Mouse (Mus musculus) mouse trophoblast stem cell (cell line): ENCODE data around the gene Dpp6.

Experiments used
- in situ Hi-C, 2 experiments: fragments of 300-500 bp; cut with MseI, MboI; formaldehyde crosslinking; loops; 2 replicates in 1 of 2; 3 replicates in 1 of 2; pipeline ENCODE4 v1.15.1; 2025

The Dpp6 gene

DNA sequence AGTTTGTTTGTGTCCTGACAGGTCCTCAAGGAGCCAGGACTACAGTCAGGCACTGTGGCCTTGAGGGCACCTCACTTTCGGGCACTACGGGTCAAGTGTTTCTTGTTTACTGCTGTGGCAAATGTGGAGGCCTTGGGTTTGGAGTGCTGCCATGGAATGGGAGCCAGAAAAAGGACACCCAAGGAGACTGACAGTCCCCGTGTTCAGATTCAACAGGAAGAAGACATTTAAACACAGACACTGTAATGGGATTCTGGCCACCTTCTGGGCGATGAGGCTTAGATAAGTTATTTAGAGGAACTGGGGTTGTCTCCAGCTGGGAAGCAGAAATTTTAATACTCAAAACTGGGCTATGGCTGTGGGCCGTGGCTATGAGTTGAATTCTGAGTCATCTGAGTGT is 913.7 kb downstream of the Dpp6 start:
- in situ Hi-C loops, result no loop called here

DNA sequence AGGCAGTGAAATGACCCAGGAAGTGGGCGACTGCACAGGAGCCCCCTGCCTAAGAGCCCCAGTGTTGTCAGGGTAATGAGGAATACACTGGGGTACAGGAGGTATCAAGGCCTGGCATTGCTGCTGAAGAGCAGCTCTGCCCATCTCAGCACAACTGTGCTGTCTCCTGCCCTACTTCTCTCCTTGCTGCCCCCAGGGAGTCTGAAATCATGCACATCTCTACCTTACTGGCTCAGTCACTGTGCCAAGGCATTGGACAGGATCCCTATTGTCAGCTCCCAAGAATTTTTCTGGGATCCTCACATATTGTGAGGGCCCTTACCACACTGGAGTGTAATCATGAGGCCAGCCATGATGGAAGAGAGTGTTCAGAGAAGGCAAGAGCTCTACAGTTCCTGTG is 914.4 kb downstream of the Dpp6 start:
- in situ Hi-C loops, result no loop called here

DNA sequence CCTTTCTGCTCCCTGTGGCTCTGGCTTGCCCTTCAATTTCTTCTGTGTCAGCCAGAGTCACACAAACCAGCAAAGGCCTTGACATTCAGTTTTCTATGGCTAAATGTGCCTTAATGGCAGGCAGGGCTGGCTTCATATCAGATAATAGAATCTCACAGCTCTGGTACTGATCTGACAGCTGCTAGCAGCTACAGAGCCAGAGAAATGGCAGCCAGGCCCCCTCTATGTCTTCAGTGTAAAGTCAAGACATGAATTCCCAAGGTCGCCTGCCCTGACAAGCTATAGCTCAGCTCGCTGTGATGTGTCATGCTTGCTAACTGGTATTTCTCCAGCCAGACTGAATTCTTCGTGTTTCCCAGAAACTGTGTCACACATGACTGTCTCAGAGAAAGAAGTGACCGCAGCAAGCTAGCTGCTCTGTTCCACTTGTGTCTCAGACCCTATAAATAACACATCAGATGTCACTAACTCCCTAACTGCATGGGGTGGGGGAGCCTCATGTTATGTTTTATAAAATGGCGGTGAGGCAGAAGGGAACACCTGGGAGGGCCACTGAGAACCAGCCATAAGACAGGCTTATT is 915.4 kb downstream of the Dpp6 start:
- in situ Hi-C loops, result no loop called here

DNA sequence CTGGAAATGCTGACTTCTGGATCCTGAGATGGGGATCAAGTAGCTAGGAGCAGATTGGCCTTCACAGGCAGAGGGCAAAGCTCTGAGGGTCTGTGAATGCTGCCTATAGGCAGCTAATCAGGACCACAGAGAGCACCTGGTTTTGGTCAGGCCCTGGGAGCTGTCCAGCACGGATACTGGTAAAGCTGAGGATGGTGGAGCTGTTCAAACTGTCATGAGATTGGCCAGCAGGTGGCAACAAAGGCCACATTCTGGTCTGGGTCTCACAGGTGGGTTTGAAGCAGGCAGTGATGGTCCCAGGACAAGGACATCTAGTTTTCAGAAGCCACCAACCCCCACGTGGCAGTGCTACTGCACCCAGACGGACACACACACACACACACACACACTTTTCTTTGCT is 920.2 kb downstream of the Dpp6 start:
- in situ Hi-C loops, result no loop called here

DNA sequence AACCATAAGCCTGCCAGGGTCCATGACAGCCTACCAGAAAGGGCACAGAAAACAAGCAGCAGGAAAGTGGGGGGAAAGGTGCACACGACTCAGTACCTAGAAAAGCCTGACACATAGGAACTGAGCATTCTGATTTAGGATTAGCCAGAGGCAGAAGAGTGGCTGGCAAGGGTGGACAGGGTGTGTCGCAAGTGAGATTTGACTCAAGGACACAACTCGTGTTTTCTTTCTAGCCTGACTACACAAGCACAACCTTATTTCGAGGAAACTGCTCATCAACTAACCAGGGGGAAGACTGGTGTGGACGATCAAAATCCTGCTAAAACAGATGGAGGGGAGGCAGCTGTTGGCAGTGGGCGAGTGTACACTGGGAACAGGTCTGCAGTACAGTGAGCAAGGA is 922.2 kb downstream of the Dpp6 start:
- in situ Hi-C loops, result no loop called here

DNA sequence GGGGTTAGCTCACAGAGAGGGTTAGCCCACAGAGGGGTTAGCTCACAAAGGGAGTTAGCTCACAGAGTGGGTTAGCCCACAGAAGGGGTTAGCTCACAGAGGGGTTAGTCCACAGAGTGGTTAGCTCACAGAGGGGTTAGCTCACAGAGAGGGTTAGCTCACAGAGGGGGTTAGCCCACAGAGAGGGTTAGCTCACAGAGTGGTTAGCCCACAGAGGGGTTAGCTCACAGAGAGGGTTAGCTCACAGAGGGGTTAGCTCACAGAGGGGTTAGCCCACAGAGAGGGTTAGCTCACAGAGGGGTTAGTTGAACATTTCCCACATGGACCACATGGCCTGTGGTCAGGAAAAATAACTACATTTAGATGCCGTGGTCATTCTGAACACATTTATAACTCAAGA is 927.9 kb downstream of the Dpp6 start:
- in situ Hi-C loops, result no loop called here

DNA sequence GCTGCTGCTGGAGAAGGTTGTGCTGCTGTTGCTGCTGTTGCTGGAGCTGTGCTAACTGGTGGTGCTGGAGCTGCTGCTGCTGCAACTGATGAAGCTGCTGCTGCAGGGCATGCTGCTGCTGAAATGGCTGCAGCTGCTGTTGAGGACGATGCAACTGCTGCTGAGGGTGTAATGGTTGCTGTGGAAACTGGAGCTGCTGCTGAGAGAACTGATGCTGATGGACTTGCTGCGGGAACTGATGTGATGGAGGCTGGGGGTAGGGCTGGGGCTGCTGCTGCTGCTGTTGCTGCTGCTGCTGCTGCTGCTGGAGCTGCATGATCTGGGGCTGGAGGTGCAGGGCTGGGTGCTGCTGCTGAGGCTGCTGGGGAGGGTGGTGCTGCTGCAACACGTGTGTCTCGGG is 948.8 kb downstream of the Dpp6 start:
- in situ Hi-C loops, result no loop called here

DNA sequence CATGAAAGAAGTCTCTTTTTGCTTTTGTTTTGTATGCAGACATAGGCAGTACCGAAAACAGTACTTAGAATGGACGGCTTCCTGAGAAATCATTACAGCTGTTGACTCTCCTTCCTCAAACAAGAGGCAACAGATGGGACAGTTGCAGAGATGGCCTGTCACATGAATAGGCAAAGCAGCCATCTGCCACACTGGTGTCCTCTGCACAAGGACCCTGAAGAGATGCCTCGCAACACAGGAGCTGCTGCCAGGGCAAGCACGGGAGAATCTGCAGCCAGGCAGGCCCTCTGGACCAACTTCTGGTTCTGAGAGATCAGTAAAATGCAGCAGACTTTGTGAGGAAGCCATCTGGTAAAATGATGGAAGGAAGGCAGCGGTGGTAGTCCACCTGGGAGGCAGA is 950.9 kb downstream of the Dpp6 start:
- in situ Hi-C loops, result no loop called here
